Mouse (Mus musculus) B cell, adult 2 months (primary cell): ENCODE measurements around the gene Eapp.

Experiments used
- DNase-seq, 2 experiments: peaks; one replicate each; pipeline ENCODE4 v3.0.0; 2022

Gene Eapp

DNA sequence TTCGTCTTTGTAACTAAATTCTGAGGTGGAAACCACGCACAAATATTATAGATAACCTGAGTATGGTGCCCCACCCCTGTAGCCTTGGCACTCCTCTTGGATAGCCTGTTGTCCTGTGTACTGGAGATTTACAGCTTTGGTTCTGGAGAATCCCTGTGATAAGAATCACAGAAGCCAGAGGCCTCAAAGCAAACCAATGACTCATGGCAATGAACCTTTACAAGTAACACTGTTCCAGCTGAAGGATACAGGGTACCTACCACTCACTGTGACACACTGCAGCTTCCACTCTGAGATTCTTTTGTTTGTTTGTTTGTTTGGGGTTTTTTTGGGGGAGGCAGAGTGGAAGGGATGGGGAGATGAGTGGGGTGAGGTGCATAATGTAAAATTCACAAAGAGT, 73.8 kb downstream of the Eapp start:
- DNase-seq, result no peak
